Mouse (Mus musculus) forebrain, embryonic 12.5 days (tissue): Measurements from ENCODE around the gene Hal. TPM values are rescaled to one million over a fixed set of nuclear protein-coding genes. Genes with fewer than 3 reads are reported as not detected.
"Not testable (repeated sequence)": the region's sequence is repeated elsewhere in the genome, so short reads cannot be mapped to it uniquely, and the experiment has no call there.

Experiments
- ATAC-seq: fragments of 200-750 bp; cut with Nextera tagmentation; 2 replicates; pipeline ENCODE4 v1.8.0; 2017; ENCODE audit warnings: moderate TSS enrichment; ENCODE audit not compliant: low FRiP score
- H3K27ac ChIP-seq: fragments of 300-500 bp; sonication (generic); 2 replicates; pipeline ENCODE4 v1.5.1; 2016; ENCODE audit warnings: mild to moderate bottlenecking
- H3K27me3 ChIP-seq: fragments of 300-500 bp; sonication (generic); 2 replicates; pipeline ENCODE4 v1.6.1; 2016; ENCODE audit warnings: mild to moderate bottlenecking
- H3K36me3 ChIP-seq: fragments of 300-500 bp; sonication (generic); replicated peaks from 2 replicates; pipeline ENCODE4 v1.6.1; 2016; ENCODE audit warnings: mild to moderate bottlenecking
- H3K4me1 ChIP-seq: fragments of 300-500 bp; sonication (generic); 2 replicates; pipeline ENCODE4 v1.6.1; 2016
- H3K4me2 ChIP-seq: fragments of 300-500 bp; sonication (generic); 2 replicates; pipeline ENCODE4 v1.6.1; 2016; ENCODE audit warnings: mild to moderate bottlenecking, moderate library complexity
- H3K4me3 ChIP-seq: fragments of 300-500 bp; sonication (generic); replicated peaks from 2 replicates; pipeline ENCODE4 v1.5.1; 2016; ENCODE audit warnings: mild to moderate bottlenecking
- H3K9ac ChIP-seq: fragments of 300-500 bp; sonication (generic); 2 replicates; pipeline ENCODE4 v1.6.1; 2016; ENCODE audit warnings: mild to moderate bottlenecking
- H3K9me3 ChIP-seq: fragments of 300-500 bp; sonication (generic); 2 replicates; pipeline ENCODE4 v1.6.1; 2016
- WGBS: fragments of 180-500 bp; shearing (Covaris S2); methylation state at CpG from one replicate; pipeline ENCODE4 v1.1.7; 2016; 5-methylcytosine and 5-hydroxymethylcytosine counted together
- polyA plus RNA-seq: library from polyadenylated mRNA; unstranded; fragments of >200 nt; fragmentation: Nextera tagmentation; extraction: Ambion mirVana; gene quantifications from 2 replicates; pipeline ENCODE4 v1.2.1, GENCODE M21; 2016

Gene Hal
- polyA plus RNA-seq, 1 experiment from 2014 or later: 0.08 TPM

DNA sequence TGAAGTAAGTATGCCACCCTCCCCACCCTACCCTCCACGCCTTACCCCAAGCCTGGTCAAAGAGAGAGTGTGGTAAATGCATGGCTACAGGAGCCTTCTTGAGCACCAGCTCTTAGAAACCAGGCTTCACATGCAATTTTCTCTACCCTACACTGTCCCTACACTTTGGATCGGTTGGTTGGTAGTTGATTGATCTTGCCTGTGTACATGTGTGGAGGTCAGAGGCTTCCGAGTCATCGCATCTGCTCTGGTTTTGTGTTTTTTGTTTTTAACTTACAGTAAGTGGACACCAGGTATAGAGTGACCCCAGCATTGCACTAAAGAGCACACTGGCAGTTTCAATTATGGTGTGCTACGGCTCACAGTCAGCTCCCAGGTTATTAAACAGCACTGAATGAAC is 55.6 kb downstream of the Hal start:
- no peak for ATAC-seq
- Histone ChIP-seq H3K36me3 (no peaks in the 10 kb centered on the region), H3K27ac (no peak overlapping the region), H3K9me3 (no peaks in the 10 kb centered on the region), H3K27me3 (0 out of 2 replicates have a peak, but pooled peaks cover 4% of the 10 kb centered on the region), H3K4me1 (peaks cover 15% of the 10 kb centered on the region), H3K9ac (no peak overlapping the region), H3K4me2 (no peak overlapping the region), H3K4me3 (no peak overlapping the region)
- 89% methylated on average over 5 of the region's 5 CpGs for WGBS

DNA sequence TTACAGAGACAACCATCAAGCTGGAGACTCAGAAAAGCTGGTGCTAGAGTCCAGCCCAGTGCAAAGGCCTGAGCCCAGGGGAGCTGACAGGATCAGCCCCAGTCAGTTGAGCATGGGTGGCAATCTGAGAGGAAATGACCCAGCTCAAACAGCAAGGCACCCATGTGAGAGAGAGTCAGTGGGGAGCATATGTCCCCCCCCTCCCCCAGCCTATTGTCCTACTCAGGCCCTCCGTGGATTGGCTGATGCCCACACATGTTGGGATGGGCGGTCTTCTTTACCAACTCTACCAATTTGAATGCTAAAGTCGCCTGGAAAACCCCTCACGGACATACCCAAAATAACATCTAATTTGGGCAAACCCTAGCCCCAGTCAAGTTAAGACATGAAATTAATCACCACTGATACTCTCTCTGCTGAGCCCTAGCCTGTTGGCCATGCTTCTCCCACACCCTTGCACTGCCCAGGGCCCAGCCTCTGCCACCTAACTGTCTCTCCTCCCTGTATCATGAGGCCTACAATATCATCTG is 59.2 kb downstream of the Hal start:
- Histone ChIP-seq H3K36me3 (no peaks in the 10 kb centered on the region), H3K9ac (no peak overlapping the region), H3K4me2 (no peak overlapping the region), H3K9me3 (no peaks in the 10 kb centered on the region), H3K27me3 (no peaks in the 10 kb centered on the region), H3K4me3 (no peak overlapping the region), H3K27ac (no peak overlapping the region), H3K4me1 (no peaks in the 10 kb centered on the region)
- no peak for ATAC-seq
- WGBS: 93% methylated on average over 4 of the region's 4 CpGs

DNA sequence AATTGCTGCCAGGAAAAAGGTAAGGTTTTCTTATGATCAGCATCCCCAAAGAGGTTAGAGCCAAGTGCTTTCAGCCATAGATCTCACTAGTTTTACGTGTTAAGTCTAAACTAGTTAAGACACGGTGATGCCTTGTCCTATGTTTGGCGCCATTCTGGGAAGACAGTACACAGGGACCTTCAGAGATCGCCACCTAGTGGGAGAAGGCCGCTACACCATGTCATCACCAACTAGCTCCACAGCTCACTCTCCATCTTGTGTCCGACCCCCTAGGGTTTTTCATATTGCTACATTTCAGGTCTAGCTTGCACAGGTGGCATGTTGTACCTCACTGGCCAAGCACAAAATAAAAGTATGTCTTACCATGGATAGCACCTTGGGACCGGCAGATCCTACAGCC is 60.4 kb downstream of the Hal start:
- Histone ChIP-seq H3K4me1 (no peaks in the 10 kb centered on the region), H3K36me3 (no peaks in the 10 kb centered on the region), H3K9me3 (no peaks in the 10 kb centered on the region), H3K27ac (no peak overlapping the region), H3K4me2 (no peak overlapping the region), H3K27me3 (no peaks in the 10 kb centered on the region), H3K9ac (no peak overlapping the region), H3K4me3 (no peak overlapping the region)
- WGBS: 16% methylated on average over 7 of the region's 7 CpGs
- peak; percentile 63; the same call in 1 of the 2 replicates for ATAC-seq

DNA sequence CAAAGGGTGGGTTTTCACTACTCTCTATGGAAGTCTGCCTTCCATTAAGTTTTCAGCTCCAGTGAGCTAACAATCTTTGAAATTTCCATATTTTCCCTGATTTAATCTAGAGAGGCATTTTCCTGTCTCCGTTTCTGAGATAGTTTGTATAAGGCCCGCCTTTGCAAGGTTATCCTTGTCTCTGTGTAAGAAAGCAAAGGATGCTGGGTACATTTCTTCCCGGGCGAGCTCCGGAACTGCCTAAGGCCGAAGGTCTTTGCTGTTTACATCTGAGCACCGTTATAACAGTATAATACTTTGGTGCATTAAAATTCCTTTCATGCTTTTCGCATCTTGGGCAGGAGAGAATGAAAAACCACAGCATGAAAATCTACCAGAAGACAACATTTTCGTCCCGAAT is 61.3 kb downstream of the Hal start:
- H3K36me3 ChIP-seq: no peaks in the 10 kb centered on the region
- no peak overlapping the region for H3K9ac ChIP-seq
- H3K27me3 ChIP-seq: no peaks in the 10 kb centered on the region
- no peak overlapping the region for H3K4me2 ChIP-seq
- no peaks in the 10 kb centered on the region for H3K4me1 ChIP-seq
- ATAC-seq: no peak
- no peaks in the 10 kb centered on the region for H3K9me3 ChIP-seq
- H3K27ac ChIP-seq: no peak overlapping the region
- H3K4me3 ChIP-seq: no peak overlapping the region
- 86% methylated on average over 10 of the region's 10 CpGs for WGBS

DNA sequence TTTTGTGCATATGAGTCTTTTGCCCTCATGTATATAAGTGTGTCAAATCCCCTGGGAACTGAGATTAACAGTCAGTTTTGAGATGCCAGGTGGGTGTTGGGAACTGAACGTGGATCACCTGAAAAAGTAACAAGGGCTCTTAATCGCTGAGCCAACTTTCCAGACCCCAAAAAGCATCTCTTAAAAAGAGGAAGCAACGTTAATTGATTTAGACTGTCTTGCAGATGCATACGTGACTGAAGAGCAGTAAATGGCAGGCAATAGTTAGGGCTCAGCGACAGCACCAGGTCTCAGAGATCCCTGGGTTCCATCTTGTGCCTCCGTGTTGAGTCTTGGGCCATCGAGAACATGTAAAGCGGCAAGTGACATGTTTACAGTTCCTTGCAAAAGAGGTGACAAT is 64.0 kb downstream of the Hal start:
- no peak overlapping the region for H3K27ac ChIP-seq
- ATAC-seq: no peak
- H3K4me2 ChIP-seq: no peak overlapping the region

DNA sequence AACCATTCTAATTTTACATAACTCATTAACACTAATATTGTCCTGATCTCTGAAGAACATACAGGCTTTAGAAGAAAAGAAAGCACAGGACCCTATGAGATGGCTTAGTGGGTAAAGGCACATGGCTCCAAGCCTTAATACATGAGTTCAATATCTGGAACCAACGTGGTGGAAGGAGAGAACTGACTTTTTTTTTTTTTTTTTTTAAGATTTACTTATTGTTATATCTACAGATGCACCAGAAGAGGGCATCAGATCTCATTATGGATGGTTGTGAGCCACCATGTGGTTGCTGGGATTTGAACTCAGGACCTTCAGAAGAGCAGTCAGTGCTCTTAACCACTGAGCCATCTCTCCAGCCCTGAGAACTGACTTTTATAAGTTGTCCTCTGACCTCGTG is 69.4 kb downstream of the Hal start:
- not testable (repeated sequence) for H3K9ac ChIP-seq, H3K4me2 ChIP-seq, H3K9me3 ChIP-seq, H3K36me3 ChIP-seq, H3K27me3 ChIP-seq, ATAC-seq, H3K4me3 ChIP-seq, H3K27ac ChIP-seq, H3K4me1 ChIP-seq
- 73% methylated on average over 2 of the region's 2 CpGs for WGBS

More for the DNA sequence above, 64.0 kb downstream of the Hal start:
- H3K27me3 ChIP-seq: no peaks in the 10 kb centered on the region
- 86% methylated on average over 8 of the region's 8 CpGs for WGBS
- H3K4me1 ChIP-seq: no peaks in the 10 kb centered on the region
- H3K4me3 ChIP-seq: no peak overlapping the region
- H3K36me3 ChIP-seq: no peaks in the 10 kb centered on the region
- H3K9me3 ChIP-seq: no peaks in the 10 kb centered on the region
- H3K9ac ChIP-seq: no peak overlapping the region

DNA sequence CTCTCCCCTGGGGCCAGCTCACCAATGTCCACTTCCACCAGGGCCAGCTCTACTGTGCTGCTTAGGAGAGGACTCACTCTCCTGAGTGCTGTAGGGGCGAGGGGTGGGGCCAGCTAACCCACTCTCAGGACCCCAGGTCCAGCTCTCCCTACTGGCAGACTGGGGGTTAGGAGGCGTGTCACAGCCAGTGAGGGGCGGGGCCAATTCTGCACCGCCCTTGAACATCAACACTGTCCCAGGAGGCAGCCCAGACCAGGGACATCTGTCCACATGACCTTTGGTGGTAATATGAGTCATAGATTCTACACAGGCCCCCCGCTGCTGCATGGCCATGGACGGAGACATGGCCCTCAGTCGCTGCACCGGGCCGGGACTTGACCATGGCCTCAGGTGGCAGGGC is 71.2 kb downstream of the Hal start:
- H3K27me3 ChIP-seq: no peaks in the 10 kb centered on the region
- no peak overlapping the region for H3K9ac ChIP-seq
- H3K27ac ChIP-seq: no peak overlapping the region
- no peaks in the 10 kb centered on the region for H3K4me1 ChIP-seq
- H3K9me3 ChIP-seq: no peaks in the 10 kb centered on the region
- H3K36me3 ChIP-seq: no peaks in the 10 kb centered on the region
- H3K4me3 ChIP-seq: no peak overlapping the region
- WGBS: 55% methylated on average over 9 of the region's 9 CpGs
- ATAC-seq: no peak
- H3K4me2 ChIP-seq: no peak overlapping the region

DNA sequence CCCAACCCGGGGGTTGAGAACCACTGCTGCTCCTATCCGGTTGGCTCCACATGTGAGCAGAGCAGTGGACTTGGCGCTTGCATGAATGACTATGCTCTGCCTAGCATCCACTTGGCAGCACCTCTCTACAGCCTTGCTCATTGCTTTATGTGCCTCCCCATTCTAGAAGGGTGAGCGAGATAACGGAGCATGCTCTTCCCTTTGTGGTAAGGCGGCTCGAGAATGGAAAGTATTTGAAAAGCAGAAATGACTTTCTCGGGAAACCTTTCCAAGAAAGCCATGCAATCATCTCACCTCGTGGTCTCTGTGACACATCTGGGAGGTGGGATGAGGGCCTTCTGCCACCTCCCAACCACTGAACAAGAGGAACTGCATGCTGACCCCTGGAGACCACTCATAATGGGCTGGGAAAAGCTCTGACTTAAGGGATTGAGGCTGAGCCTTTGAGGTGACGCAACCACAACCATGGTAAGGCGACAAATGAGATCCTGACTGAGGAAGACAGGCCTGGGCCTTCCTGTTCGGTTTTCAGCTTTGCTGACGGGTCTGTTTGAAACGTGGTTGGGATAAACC is 76.0 kb downstream of the Hal start:
- no peaks in the 10 kb centered on the region for H3K36me3 ChIP-seq
- no peaks in the 10 kb centered on the region for H3K9me3 ChIP-seq
- no peaks in the 10 kb centered on the region for H3K4me1 ChIP-seq
- H3K4me3 ChIP-seq: no peak overlapping the region
- no peak overlapping the region for H3K4me2 ChIP-seq
- H3K27me3 ChIP-seq: no peaks in the 10 kb centered on the region
- no peak overlapping the region for H3K27ac ChIP-seq
- no peak for ATAC-seq
- 89% methylated on average over 14 of the region's 14 CpGs for WGBS
- H3K9ac ChIP-seq: no peak overlapping the region

DNA sequence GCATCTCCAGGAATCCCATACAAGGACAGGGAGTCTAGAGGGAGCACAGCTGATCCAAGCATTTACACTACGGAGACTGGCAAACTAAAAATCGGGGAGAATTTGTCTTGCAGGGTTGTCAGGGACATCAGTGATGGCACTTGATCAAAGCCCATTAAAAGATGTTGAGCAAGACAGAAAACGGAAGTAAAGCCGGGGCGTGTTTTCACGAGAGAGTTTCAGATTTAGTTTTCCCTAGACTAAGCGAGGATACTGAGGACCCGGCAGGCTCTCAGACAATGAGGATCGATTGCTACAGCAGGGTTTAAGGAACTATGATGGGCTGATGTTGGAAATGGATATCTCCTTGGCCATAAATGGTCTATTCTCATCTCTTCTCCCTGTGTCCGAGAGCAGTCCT is 78.5 kb downstream of the Hal start:
- no peaks in the 10 kb centered on the region for H3K27me3 ChIP-seq
- no peak overlapping the region for H3K4me3 ChIP-seq
- H3K36me3 ChIP-seq: no peaks in the 10 kb centered on the region
- no peak overlapping the region for H3K9ac ChIP-seq
- H3K9me3 ChIP-seq: no peaks in the 10 kb centered on the region
- no peak overlapping the region for H3K27ac ChIP-seq
- no peak overlapping the region for H3K4me2 ChIP-seq
- no peak for ATAC-seq
- 94% methylated on average over 10 of the region's 10 CpGs for WGBS
- no peaks in the 10 kb centered on the region for H3K4me1 ChIP-seq

DNA sequence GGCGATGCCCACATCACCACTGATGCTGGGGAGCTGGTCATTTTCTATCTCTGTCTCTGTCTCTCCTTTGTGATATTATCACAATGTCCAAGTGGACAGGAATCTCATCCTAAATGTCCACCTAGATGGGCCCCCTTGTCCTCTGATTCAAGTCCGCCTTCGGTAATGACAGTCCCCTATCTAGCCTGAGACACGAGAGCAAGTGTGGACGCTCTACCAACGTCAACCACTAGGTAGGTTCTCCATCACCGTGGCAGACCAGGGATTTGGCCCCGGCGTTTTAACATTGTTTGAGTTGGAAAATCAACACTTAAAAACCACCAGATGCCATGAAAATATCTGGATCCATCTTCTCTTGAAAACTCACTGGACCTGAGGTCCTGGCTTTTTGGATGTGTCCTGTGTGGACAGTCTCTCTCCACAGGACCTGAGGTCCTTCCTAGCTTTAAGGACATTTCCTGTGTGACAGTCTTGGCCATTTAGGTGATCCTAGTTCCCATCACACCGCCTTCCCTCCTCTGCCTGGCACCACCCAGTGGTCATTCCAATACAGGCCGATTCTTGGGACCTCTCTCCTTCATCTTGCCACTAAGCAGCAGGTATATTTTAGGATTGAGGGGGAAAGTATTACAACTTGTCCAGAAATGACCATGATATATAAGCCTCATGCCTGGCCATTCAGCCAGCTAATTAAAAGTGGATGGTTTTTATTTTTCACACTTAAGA is 79.4 kb downstream of the Hal start:
- H3K4me2 ChIP-seq: no peak overlapping the region
- H3K27ac ChIP-seq: no peak overlapping the region
- 89% methylated on average over 11 of the region's 11 CpGs for WGBS
- no peak overlapping the region for H3K9ac ChIP-seq
- H3K27me3 ChIP-seq: no peaks in the 10 kb centered on the region
- no peak overlapping the region for H3K4me3 ChIP-seq
- H3K4me1 ChIP-seq: no peaks in the 10 kb centered on the region
- ATAC-seq: no peak
- no peaks in the 10 kb centered on the region for H3K36me3 ChIP-seq
- H3K9me3 ChIP-seq: no peaks in the 10 kb centered on the region

DNA sequence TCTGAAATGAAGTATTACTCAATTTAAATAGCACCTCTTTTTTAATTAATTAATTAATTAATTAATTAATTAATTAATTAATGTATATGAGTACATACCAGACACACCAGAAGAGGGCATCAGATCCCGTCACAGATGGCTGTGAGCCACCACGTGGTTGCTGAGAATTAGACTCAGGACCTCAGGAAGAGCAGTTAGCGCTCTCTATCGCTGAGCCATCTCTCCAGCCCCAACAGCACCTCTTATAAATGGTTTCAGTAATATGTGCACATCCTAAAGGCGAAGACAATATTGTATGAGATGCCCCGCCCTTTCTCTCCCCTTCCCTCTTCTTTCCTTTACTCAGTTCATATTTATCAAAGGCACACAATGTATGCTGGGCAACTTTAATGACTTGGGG is 80.1 kb downstream of the Hal start:
- 88% methylated on average over 6 of the region's 6 CpGs for WGBS

More for the DNA sequence above, 80.1 kb downstream of the Hal start:
- no peak overlapping the region for H3K4me3 ChIP-seq
- H3K9ac ChIP-seq: no peak overlapping the region
- H3K27ac ChIP-seq: no peak overlapping the region
- H3K9me3 ChIP-seq: no peaks in the 10 kb centered on the region
- H3K4me1 ChIP-seq: no peaks in the 10 kb centered on the region
- no peak overlapping the region for H3K4me2 ChIP-seq
- H3K27me3 ChIP-seq: no peaks in the 10 kb centered on the region
- no peaks in the 10 kb centered on the region for H3K36me3 ChIP-seq
- no peak for ATAC-seq
